Mouse (Mus musculus): ENCODE data around the gene Gm8127.
"Not testable (repeated sequence)": the region's sequence is repeated elsewhere in the genome, so short reads cannot be mapped to it uniquely, and the experiment has no call there.

- TF ChIP-seq GATA1 (IDR thresholded peaks at IDR 0.05; ENCODE audit: borderline replicate concordance, low read length); FLI1 (IDR thresholded peaks at IDR 0.05; ENCODE audit: low read length): not testable (repeated sequence)
These were observed 20.5 kb downstream of the Gm8127 start for GRCm38 (mm10) chr14:43273161-43273560.
